Mouse (Mus musculus) forebrain, embryonic 12.5 days (tissue): Measurements from ENCODE around the gene Olfr1359. TPM values are rescaled to one million over a fixed set of nuclear protein-coding genes. Genes with fewer than 3 reads are reported as not detected.
A peak's percentile ranks its signal among the peaks of the same experiment; 100 is the strongest.
"Not testable (repeated sequence)": the region's sequence is repeated elsewhere in the genome, so short reads cannot be mapped to it uniquely, and the experiment has no call there.

ENCODE experiments used
- ATAC-seq: fragments of 200-750 bp; cut with Nextera tagmentation; 2 replicates; pipeline ENCODE4 v1.8.0; 2017; ENCODE audit warnings: moderate TSS enrichment; ENCODE audit not compliant: low FRiP score
- H3K27ac ChIP-seq: fragments of 300-500 bp; sonication (generic); 2 replicates; pipeline ENCODE4 v1.5.1; 2016; ENCODE audit warnings: mild to moderate bottlenecking
- H3K27me3 ChIP-seq: fragments of 300-500 bp; sonication (generic); 2 replicates; pipeline ENCODE4 v1.6.1; 2016; ENCODE audit warnings: mild to moderate bottlenecking
- H3K36me3 ChIP-seq: fragments of 300-500 bp; sonication (generic); replicated peaks from 2 replicates; pipeline ENCODE4 v1.6.1; 2016; ENCODE audit warnings: mild to moderate bottlenecking
- H3K4me1 ChIP-seq: fragments of 300-500 bp; sonication (generic); 2 replicates; pipeline ENCODE4 v1.6.1; 2016
- H3K4me2 ChIP-seq: fragments of 300-500 bp; sonication (generic); 2 replicates; pipeline ENCODE4 v1.6.1; 2016; ENCODE audit warnings: mild to moderate bottlenecking, moderate library complexity
- H3K4me3 ChIP-seq: fragments of 300-500 bp; sonication (generic); replicated peaks from 2 replicates; pipeline ENCODE4 v1.5.1; 2016; ENCODE audit warnings: mild to moderate bottlenecking
- H3K9ac ChIP-seq: fragments of 300-500 bp; sonication (generic); 2 replicates; pipeline ENCODE4 v1.6.1; 2016; ENCODE audit warnings: mild to moderate bottlenecking
- H3K9me3 ChIP-seq: fragments of 300-500 bp; sonication (generic); 2 replicates; pipeline ENCODE4 v1.6.1; 2016
- WGBS: fragments of 180-500 bp; shearing (Covaris S2); methylation state at CpG from one replicate; pipeline ENCODE4 v1.1.7; 2016; 5-methylcytosine and 5-hydroxymethylcytosine counted together
- polyA plus RNA-seq: library from polyadenylated mRNA; unstranded; fragments of >200 nt; fragmentation: Nextera tagmentation; extraction: Ambion mirVana; gene quantifications from 2 replicates; pipeline ENCODE4 v1.2.1, GENCODE M21; 2016

Gene Olfr1359
- polyA plus RNA-seq: not detected in 2 replicates

DNA sequence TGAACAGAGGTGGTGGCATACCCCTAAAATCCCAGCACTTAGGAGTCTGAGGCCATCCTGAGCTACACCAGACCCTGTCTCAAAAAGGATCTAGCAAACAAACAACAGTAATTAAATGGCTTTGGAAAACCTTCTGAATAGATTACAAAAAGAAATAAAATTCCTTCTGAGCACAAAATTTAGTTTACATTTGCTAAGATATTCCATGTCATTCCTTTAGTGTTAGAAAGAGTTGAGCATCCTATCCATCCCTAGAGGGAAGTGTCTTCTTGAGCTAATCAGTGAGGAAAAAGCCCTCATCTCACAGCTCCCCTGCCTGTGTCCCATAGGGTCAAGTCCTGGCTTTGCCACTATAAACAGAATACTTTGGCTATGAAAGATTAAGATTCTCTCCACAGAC lies at the start of gene Olfr1359:
Gene Olfr1359 (plus strand): TSS at position 301 of the 400 bp plus-strand sequence.
- no peak within 1 kb of the TSS for H3K4me3 ChIP-seq
- H3K4me1 ChIP-seq: no peaks in the 10 kb centered on the region
- H3K27ac ChIP-seq: no peak within 1 kb of the TSS
- H3K27me3 ChIP-seq: no peaks in the 10 kb centered on the region
- no peak within 1 kb of the TSS for H3K4me2 ChIP-seq
- no peaks in the 10 kb centered on the region for H3K9me3 ChIP-seq
- no peak within 1 kb of the TSS for H3K9ac ChIP-seq
- no peaks in the 10 kb centered on the region for H3K36me3 ChIP-seq
- no peak for ATAC-seq

DNA sequence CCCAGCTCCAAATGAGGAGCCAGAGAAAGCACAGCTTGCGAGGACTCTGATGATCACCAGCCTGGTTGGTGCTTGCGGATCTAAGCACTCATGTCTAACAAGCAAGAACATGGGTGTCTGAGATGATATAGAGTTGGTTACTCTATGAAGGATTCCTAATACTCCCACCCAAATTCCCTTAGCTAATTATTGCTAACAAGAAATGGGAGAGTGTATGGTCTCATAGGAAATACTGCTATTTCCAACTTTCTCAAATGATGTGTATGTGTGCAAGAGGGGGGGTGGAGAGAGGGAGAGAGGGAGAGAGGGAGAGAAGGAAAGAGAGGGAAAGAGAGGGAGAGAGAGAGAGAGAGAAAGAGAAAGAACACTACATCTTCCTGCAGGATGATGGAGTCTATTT lies 34.6 kb upstream of the Olfr1359 start, which contains the start of gene Olfr1361:
Gene Olfr1361 (minus strand): TSS at position 101 of the 400 bp plus-strand sequence.
- 69% methylated on average over 2 of the region's 2 CpGs for WGBS
- Histone ChIP-seq H3K27me3 (no peaks in the 10 kb centered on the region), H3K4me3 (no peak within 1 kb of the TSS), H3K4me2 (no peak within 1 kb of the TSS), H3K9ac (no peak within 1 kb of the TSS), H3K36me3 (no peaks in the 10 kb centered on the region), H3K9me3 (no peaks in the 10 kb centered on the region), H3K4me1 (no peaks in the 10 kb centered on the region), H3K27ac (no peak within 1 kb of the TSS)
- no peak for ATAC-seq

DNA sequence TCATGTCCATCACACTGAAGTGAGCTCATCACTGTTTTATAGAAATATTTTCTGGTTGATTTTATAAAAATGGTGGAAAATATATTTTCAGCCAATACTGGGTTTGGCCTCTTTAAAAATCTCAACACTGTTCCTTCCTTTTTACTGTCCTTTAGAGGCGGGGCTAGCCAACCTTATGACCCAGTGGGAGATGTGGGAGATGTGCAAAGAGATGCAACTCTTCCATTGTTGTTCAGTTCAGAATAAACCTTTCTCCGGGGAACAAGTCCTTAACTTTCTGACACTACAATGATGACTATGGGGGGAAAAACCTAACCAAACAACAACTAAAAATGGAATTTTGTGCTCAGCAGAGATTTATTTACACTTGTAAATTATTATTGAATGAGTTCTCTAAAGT lies 20.6 kb upstream of the Olfr1359 start, which contains the start of gene Olfr1360:
Gene Olfr1360 (minus strand): TSS at position 101 of the 400 bp plus-strand sequence.
- WGBS: 85% methylated on average over 2 of the region's 2 CpGs
- no peak for ATAC-seq

DNA sequence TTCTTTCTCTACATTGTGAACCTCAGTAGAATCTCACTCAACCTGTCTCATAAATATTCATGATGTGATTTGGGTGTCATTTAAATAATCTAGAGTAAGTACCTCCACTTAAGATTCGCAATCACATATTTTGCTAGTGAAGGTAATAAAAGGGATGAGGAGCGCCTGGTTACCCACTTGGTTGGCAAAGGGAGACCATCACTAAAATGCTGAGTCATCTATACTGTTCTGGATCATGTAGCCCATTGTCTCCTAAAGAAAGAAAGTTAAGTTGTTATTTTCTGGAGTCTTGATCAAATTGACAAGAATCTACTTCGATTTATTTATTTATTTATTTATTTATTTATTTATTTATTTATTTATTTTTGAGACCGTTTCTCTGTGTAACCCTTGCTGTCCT lies 8.8 kb downstream of the Olfr1359 start:
- ATAC-seq: no peak
- WGBS: 75% methylated on average over 4 of the region's 4 CpGs

More for the DNA sequence above, 20.6 kb upstream of the Olfr1359 start, which contains the start of gene Olfr1360:
- H3K27ac ChIP-seq: no peak within 1 kb of the TSS
- H3K36me3 ChIP-seq: no peaks in the 10 kb centered on the region
- no peaks in the 10 kb centered on the region for H3K9me3 ChIP-seq
- no peak within 1 kb of the TSS for H3K4me2 ChIP-seq
- no peak within 1 kb of the TSS for H3K9ac ChIP-seq
- H3K4me3 ChIP-seq: no peak within 1 kb of the TSS
- no peaks in the 10 kb centered on the region for H3K27me3 ChIP-seq
- H3K4me1 ChIP-seq: no peaks in the 10 kb centered on the region

DNA sequence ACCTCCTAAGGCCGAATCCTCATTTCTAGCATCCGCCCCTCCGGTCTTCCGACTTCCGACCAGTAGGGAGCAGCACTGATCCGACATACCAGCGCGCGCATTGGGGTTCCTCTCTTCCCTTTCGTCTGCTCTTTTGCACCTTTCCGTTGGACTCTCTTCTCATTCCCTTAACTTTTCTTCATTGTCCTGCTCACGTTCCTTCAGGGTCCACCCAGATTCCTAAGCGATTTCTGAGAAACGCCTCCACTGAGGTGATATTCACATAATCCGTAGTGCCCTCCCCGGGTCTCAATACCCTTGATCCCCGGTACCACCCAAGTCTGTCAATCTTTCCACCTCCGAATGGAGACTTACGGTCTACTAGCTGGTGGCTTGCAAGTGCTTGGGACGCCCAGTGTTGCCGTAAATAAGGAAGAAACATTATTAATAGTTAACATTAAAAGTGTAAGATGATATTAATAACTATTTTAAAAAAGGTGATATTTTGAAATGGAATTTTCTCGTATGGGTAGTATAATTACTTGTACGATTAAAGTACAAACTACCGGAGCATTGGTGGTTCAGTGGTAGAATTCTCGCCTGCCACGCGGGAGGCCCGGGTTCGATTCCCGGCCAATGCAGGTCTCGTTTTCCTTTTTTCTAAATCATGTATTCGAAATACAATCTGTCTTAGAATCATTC lies 12.3 kb downstream of the Olfr1359 start:
- peak overlapping the region; percentile 53; the same call in 1 of the 2 replicates for H3K9ac ChIP-seq
- H3K27ac ChIP-seq: peak overlapping the region; percentile 81
- WGBS: under 1% methylated on average over 32 of the region's 32 CpGs
- no peaks in the 10 kb centered on the region for H3K27me3 ChIP-seq
- H3K4me3 ChIP-seq: peak overlapping the region; percentile 55
- no peaks in the 10 kb centered on the region for H3K36me3 ChIP-seq
- H3K4me2 ChIP-seq: peak overlapping the region; percentile 45
- peak; percentile 75 for ATAC-seq
- peaks cover 10% of the 10 kb centered on the region for H3K4me1 ChIP-seq
- no peaks in the 10 kb centered on the region for H3K9me3 ChIP-seq

More for the DNA sequence above, 8.8 kb downstream of the Olfr1359 start:
- peaks cover 5% of the 10 kb centered on the region; the same call in 1 of the 2 replicates for H3K4me1 ChIP-seq
- no peaks in the 10 kb centered on the region for H3K36me3 ChIP-seq
- H3K4me3 ChIP-seq: no peak overlapping the region
- H3K9ac ChIP-seq: no peak overlapping the region
- H3K27ac ChIP-seq: no peak overlapping the region
- H3K9me3 ChIP-seq: no peaks in the 10 kb centered on the region
- H3K4me2 ChIP-seq: no peak overlapping the region
- H3K27me3 ChIP-seq: no peaks in the 10 kb centered on the region

DNA sequence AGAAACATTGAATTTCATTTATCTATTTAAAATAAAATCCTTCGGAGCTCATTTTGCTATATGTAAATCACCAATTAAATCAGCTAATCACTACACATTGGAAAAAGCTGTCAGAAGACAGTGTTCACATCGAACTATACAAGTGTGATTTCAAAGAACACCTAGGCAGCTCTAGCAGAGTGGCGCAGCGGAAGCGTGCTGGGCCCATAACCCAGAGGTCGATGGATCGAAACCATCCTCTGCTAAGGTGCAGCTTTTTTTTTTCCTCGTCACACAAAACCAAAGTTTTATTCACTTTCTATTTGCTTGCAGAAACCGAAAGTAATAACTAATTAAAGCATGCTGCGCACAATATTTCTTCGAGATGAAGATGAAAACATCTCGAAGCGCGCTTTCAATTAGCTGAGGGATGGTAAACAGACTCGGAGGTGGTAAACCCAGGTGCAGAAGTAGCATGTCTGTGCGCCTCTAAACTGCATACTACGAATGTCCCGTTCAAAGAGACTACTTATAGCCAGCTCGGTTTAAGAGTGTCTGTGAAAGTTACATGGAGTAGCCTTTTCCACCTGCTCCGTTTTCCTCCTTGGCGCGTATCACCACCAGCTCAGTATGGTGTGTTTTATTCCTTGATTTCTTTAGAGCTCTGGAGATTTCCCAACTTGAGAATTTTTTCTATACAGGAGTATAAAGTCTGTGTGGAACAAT lies 13.1 kb downstream of the Olfr1359 start:
- peak; percentile 82 for ATAC-seq
- Histone ChIP-seq H3K4me1 (peaks cover 14% of the 10 kb centered on the region), H3K27ac (peak overlapping the region; percentile 50; the same call in 1 of the 2 replicates), H3K9me3 (no peaks in the 10 kb centered on the region), H3K36me3 (no peaks in the 10 kb centered on the region), H3K9ac (peak overlapping the region; percentile 49), H3K27me3 (no peaks in the 10 kb centered on the region), H3K4me2 (peak overlapping the region; percentile 58), H3K4me3 (peak overlapping the region; percentile 40)
- 2% methylated on average over 22 of the region's 22 CpGs for WGBS

DNA sequence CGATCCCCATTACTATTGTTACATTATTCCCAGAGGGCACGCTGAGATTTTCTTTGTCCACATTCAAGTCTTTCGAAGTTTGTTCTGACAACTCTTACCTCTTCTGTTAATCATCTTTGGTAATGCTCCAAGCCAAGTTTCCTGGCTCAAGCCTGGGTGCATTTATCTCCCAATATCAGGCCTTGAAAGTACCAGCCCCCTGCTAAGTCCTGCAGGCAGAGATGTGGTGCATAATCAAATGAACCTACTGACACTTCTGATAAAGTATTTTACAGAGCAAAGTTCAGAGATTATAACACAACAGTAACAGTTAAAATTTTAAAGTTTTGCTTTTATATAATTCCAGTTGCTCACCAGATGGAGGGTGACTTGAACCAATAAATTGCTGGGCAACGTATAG lies 13.8 kb downstream of the Olfr1359 start:
- 28% methylated on average over 4 of the region's 4 CpGs for WGBS
- Histone ChIP-seq H3K9me3 (no peaks in the 10 kb centered on the region), H3K36me3 (no peaks in the 10 kb centered on the region), H3K4me3 (peak overlapping the region; percentile 40), H3K27me3 (no peaks in the 10 kb centered on the region), H3K27ac (0 out of 2 replicates have a peak overlapping the region, but pooled peaks have one; percentile 50), H3K4me1 (peaks cover 14% of the 10 kb centered on the region), H3K4me2 (peak overlapping the region; percentile 58), H3K9ac (peak overlapping the region; percentile 49; the same call in 1 of the 2 replicates)
- ATAC-seq: no peak

DNA sequence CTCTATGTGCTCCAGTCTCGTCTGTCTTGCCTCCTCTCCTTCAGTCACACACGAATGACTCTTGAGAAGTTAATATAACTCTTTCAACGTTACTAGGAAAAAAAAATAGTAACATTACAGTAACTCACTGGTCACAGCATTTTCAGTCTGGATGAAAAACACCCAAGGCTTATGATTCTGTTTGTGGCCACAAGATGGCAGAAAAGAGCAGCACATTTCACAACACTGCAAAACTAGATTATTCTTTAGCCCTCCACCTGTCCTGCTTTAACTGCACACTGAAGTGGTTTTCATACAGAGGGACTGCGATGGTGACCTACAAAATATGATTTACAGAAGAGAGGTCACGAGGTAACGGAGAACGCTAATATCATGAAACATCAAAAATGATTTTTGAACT lies 16.8 kb downstream of the Olfr1359 start:
- H3K9ac ChIP-seq: peak overlapping the region; percentile 73
- peak overlapping the region; percentile 44 for H3K4me3 ChIP-seq
- no peaks in the 10 kb centered on the region for H3K9me3 ChIP-seq
- WGBS: 2% methylated on average over 7 of the region's 7 CpGs
- peak overlapping the region; percentile 96 for H3K27ac ChIP-seq
- no peaks in the 10 kb centered on the region for H3K27me3 ChIP-seq
- no peak for ATAC-seq
- H3K4me1 ChIP-seq: peaks cover 28% of the 10 kb centered on the region
- H3K36me3 ChIP-seq: no peaks in the 10 kb centered on the region
- peak overlapping the region; percentile 67 for H3K4me2 ChIP-seq

DNA sequence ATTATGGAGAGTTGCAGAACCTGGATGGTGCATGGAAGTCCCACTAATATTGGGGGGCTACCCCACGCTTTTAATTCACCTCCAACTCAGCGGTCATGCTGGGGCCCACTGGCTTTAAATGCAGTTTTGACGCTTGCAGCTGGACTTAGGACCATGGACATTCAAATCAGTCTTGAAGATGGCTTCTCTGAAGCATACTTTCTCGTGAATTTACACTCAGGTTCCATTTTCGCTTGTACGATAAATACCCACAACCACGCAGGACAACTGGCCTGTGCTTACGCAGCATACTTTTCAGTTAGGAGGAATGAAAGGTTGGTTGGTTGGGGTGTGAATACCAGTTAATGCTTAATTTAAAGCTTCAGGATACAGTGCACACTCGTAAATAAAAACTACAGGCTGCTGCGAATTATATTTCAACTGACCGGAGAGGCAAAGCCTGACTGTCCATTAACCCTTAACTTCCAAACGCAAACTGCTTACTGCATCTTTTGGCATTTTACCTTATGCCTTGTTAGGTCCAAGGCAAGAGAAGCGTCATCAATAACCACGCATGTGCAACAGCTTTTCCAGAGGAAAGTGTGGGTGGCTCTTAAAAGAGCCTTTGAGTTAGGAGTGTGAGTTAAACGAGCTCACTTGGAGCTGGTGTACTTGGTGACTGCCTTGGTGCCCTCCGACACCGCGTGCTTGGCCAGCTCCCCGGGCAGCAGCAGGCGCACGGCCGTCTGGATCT lies 17.4 kb downstream of the Olfr1359 start:
- no peaks in the 10 kb centered on the region for H3K9me3 ChIP-seq
- no peaks in the 10 kb centered on the region for H3K36me3 ChIP-seq
- H3K27me3 ChIP-seq: no peaks in the 10 kb centered on the region
- H3K9ac ChIP-seq: peak overlapping the region; percentile 73
- under 1% methylated on average over 22 of the region's 22 CpGs for WGBS
- peak overlapping the region; percentile 44 for H3K4me3 ChIP-seq
- peak overlapping the region; percentile 67 for H3K4me2 ChIP-seq
- peak overlapping the region; percentile 96 for H3K27ac ChIP-seq
- H3K4me1 ChIP-seq: peaks cover 33% of the 10 kb centered on the region
- ATAC-seq: no peak

DNA sequence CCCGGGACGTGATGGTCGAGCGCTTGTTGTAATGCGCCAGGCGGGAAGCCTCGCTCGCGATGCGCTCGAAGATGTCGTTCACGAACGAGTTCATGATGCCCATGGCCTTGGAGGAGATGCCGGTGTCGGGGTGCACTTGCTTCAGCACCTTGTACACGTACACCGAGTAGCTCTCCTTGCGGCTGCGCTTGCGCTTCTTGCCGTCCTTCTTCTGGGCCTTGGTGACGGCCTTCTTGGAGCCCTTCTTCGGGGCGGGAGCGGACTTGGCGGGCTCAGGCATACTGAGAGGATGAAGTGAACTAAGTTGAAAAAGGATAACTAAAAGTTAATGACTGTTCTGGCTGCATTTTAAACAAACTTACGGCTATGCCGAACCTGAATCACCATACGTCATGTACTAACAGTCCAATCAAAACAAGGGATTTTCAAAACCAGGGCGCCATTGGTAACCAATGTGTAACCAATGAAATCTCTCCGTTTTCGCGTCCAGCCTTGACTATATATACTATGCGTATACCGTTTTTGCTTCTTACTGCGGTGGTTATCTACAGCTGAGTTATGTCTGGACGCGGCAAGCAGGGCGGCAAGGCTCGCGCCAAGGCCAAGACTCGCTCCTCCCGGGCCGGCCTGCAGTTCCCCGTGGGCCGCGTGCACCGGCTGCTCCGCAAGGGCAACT lies 18.1 kb downstream of the Olfr1359 start, which contains the start of the genes Hist1h2bl and Hist1h2ai:
Gene Hist1h2bl (minus strand): TSS at position 280 of the 676 bp plus-strand sequence.
Gene Hist1h2ai (plus strand): TSS at position 559 of the 676 bp plus-strand sequence.
- not testable (repeated sequence) for H3K27me3 ChIP-seq, H3K36me3 ChIP-seq, H3K9me3 ChIP-seq
- peak within 1 kb of the TSS; percentile 44 for H3K4me3 ChIP-seq
- ATAC-seq: peak; percentile 93
- peak within 1 kb of the TSS; percentile 72 for H3K4me2 ChIP-seq
- peak within 1 kb of the TSS; percentile 98 for H3K27ac ChIP-seq
- under 1% methylated on average over 39 of the region's 50 CpGs for WGBS
- H3K9ac ChIP-seq: peak within 1 kb of the TSS; percentile 76
- peaks cover 38% of the 10 kb centered on the region for H3K4me1 ChIP-seq

DNA sequence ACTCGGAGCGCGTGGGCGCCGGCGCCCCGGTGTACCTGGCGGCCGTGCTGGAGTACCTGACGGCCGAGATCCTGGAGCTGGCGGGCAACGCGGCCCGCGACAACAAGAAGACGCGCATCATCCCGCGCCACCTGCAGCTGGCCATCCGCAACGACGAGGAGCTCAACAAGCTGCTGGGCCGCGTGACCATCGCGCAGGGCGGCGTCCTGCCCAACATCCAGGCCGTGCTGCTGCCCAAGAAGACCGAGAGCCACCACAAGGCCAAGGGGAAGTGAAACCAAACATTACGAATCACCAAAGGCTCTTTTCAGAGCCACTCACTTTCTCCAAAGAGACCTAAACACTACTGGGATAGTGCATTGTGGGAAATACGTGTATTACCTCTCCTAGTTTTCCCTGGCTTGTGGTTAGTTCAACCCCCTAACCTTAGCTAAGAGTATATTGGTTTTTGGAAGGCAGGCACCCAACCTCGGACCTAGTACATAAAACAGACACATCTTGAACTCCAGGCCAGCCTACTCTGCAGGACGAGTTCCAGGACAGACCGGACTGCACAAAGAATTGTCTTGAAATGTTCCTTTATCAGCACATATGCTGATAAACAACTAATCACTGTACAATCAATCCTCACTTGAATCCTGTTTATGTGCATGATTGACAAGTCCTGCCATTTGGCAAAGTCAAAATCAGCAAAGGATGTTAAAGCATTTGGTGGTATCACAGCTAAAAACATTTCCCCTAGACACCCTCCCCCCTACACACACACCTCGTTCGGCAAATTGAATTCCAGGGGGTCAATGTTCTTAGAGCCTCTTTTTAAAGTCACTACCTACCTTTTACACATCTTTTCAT lies 18.9 kb downstream of the Olfr1359 start:
- peak; percentile 15; the same call in 1 of the 2 replicates for ATAC-seq
- under 1% methylated on average over 12 of the region's 38 CpGs for WGBS
- peak overlapping the region; percentile 76 for H3K9ac ChIP-seq
- H3K27ac ChIP-seq: peak overlapping the region; percentile 98
- H3K9me3 ChIP-seq, H3K27me3 ChIP-seq, H3K36me3 ChIP-seq: not testable (repeated sequence)
- peaks cover 36% of the 10 kb centered on the region for H3K4me1 ChIP-seq
- peak overlapping the region; percentile 72 for H3K4me2 ChIP-seq
- peak overlapping the region; percentile 44 for H3K4me3 ChIP-seq
